Mouse (Mus musculus) layer of hippocampus, postnatal 25 days (tissue): ENCODE measurements around the gene Atoh8. TPM values are rescaled to one million over a fixed set of nuclear protein-coding genes. Genes with fewer than 3 reads are reported as not detected.

ENCODE experiments used
- DNase-seq, 2 experiments: peaks; one replicate each; pipeline ENCODE4 v3.0.0; 2022; ENCODE audit warnings: mixed read lengths in 2 of 2, low spot score in 1 of 2; ENCODE audit errors: extremely low spot score in 1 of 2
- total RNA-seq, 2 experiments: library from RNA; stranded (reverse); gene quantifications; 2 replicates each; pipeline ENCODE4 v1.2.3; 2021

Atoh8 gene
- total RNA-seq, 2 experiments from 2014 or later, result 2.3 to 2.8 TPM

DNA sequence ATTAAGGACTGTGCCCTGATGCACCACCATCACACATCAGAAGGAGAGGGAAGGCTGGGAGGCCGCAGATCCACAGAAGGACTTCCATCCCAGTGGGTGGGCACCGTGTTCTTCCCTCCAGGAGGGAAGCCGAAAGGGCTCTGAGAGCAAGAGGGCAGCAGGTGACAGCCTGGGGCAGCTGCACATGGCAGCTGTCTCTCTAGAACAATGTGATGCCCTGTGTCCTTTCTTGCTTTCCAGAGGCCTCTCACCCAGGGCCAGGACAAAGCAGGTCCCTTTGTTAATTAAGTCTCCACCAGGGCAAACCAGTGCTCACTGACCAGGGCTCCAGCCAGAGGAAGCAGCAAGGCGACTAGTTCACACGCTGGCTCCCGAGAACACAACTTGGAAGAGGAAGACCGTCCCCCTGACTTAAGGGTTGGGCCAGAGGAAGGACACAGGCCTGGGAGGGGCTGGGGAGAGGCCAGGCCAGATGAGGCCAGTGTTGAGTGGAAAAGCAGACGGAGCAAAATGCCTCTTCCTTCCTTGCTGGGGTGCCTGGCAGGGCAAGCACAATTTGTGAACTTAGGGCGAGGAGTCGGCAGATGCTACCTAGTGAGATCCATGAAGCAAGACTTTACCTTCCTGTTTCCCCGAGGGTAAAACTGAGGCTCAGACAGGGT lies 34.7 kb downstream of the Atoh8 start:
- DNase-seq, result no peak

DNA sequence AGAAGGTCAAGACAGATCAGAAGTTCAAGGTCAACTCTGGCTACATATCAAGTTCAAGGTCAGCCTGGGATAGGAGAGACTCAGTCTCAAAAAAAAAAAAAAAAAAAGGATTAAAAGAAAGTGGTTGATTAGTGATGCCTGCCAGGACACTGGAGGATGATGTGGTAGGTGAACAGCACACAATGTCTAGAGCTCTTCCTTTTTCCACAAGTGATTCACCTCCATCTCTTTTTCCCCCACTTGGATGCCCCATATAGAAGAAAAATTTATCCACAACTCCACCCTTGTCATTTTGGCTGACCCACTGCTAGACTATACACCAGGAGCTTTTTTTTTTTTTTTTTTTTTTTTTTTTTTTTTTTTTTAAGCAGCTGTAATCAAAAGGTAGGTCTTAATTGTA lies 37.9 kb downstream of the Atoh8 start:
- DNase-seq, result no peak

DNA sequence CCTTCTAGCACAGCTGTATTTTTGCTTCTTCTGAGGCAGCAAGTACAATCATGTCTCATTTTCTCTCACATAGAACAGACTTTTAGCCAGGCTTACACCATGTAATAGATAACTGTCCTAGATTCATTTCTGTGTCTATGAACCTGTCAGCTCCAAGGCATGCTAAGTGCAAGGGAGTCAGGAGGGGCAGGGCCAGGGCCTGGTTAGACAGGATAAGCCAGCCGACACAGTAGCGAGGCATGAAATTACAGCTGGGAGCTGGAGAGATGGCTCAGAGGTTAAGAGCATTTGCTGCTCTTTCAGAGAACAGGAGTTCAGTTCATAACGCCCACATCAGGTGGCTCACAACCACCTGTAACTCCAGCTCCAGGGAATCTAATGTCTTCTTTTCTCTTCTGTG lies 38.7 kb downstream of the Atoh8 start:
- no peak for DNase-seq

DNA sequence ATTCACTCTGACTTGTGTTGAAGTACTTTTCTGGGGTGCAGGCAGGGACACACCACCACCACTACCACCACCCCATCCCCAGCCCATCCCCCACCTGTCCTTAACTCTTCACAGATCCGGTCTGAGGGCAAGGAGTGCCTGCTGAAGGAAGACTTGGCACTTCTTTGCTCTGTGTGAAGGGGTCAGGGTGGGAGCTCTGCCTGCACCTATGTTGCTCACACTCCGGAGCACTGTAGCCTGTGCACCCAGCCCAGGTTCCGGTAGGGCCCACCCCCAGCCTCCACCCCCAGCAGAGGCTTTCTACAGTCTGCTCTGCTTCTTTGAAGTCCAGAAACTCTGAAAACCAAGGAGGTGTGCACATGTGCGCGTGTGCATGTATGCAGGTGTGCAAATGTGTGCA lies 44.8 kb downstream of the Atoh8 start:
- no peak for DNase-seq

DNA sequence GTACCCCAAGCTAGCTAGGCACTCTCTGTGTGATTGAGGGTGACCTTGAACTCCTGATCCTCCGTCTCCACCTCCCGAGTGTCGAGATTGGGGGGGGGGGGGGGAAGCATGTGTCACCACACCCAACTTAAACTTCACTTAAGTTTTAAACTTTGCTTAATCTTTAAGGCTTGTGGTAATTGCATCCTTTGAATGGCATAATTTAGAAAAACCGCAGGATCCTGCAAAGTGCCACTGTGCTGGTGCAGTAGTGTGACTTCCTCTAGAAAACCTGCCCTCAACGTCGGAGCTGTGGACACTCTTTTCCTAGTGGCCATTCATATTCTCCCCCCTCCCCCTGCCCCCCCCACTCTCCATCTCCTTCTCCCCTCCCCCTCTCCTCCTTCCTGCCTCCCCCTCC lies 45.3 kb downstream of the Atoh8 start:
- no peak for DNase-seq

DNA sequence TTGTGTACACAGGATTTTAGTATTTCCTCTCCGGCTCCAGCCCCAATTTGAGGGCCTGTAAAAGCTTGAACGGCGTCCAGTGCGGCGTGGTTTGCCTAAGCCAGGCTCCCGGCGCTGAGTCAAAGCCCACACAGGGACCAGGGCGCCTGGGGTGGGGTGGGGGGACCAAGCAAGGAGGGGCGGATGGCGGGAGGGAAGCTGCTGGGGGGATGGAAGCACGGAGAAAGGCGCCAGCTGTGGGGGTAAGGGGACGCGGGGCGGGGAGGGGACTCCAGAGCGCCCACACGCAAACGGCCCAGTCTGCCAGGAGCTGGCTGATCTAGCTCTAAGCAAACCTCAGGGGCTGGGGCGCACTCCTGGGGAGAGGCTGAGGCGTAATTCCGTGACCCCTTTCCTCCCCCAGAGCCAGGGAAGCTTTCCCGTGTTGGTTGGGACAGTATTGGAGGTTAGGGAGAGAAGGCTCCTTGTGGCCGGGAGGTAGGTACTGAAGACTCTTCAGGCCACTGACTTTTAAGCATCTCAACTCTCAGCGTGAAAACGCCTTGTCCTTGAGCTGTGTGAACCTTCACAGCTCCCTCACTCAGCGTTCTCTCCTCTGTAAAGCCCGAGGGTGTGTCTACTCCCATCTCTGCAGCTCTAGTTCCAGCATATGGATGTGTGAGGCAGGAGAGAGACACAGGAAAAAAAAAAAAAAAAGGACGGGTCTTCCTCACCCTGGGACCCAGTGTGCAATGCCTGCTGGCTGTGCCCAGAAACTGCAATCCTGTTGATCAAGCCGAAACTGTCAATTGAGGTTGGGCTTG lies 46.1 kb downstream of the Atoh8 start:
- DNase-seq, result no peak

DNA sequence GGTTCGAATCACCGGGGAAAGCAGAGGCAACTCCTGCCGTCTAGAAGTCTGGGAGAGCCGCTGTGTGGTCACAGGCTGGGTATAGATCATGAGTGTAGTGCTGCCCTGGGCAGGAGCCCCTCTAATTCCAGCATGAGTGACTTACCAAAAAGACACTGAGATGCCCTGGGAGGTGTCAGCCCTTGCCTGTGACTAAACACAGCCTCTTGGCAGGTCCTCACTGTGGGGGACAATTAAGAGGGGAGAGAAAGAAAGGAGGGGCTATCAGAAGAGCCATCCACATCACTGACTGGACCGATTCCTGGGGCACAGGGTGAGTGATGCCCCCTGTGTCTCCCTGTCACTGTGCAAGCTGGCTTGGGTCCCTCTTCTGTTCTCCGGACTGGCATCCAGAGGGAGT lies 48.6 kb downstream of the Atoh8 start:
- no peak for DNase-seq

DNA sequence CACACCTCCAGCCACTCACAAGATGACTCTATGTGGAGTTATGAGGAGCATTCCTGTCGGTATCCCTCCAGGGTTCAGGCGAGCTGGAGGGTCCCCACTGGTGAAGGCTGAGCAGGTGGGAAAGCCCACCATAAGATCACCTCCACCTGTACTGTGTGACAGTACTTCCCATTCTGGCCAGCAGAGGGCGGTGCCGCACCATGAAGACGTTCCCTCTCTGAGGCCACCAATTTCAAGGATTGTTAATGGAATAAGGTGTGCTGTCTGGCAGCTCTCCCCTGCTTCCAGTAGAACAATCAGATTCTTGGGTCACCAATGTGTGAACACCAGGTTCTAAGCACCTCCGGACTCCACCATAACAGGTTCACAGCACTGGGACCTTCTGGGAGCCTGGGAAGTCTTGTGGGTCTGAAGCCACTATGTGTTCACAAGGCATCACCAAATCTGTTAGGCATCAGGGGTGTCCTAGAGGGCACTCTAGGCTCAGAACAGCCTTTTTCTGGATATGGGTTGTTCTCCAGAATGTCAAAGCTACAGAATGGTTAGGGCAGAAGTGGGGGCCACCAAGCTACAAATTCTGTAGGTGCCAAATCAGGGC lies 49.4 kb downstream of the Atoh8 start:
- DNase-seq, result peak; percentile 87 to 98

DNA sequence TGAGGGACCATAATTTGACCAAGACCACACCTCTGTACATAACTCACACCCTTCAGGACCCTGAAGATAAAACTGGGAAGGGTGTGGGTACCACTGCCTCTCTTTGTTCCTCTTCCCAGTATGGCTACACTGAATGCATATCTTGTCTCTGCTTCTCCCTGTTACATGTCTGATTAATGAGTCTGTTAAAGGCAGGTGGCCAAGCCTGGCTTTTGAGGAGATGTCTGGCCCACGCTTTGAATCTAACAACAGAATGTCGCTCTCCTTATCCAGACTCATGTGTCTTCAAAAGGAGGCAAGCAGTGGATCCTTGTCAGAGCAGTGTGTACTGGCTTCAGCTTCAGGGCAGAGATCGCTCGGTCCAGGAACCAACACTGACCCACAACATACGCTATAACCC lies 50.8 kb downstream of the Atoh8 start:
- no peak for DNase-seq

DNA sequence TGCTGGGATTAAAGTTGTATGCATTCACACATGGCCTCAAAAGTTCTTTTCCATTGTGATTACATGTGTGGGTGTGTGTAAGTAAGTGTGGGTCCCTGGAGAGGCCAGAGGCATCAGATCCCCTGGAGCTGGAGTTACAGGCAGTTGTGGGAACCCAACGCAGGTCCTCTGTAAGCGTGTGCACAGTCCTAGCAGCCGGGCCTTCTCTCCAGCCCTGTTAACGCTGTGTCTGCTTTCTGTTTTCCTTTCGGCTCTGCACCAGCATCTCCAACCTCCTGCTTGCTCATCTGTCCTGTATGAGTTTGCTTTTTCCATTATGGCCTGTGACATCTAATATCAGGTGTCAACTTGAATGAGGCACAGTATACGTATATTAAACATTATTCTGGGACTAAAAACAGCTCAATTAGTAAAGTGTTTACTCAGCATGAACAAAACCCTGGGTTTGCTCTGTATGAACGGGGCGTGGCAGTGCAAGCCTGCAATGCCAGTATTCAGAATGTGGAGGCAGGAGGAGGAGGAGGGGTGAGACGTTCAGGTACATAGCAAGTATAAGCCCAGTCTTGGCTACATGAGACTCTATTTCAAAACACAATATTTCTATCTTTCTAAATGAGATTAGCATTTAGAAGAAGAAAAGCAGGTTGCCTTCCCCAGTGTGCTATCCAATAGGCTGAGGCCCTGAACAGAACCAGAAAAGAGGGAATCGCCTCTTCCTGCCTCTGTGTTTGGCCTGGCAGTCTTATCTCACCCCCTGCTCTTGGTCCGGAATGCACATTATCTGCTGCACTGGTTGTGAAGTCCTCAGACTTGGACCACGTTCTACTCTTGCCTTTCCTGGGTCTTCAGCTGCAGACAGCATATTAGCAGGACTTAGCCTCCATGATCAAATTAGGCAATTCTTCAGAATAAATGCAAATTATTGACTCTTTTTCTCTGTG lies 55.5 kb downstream of the Atoh8 start:
- DNase-seq, result no peak

DNA sequence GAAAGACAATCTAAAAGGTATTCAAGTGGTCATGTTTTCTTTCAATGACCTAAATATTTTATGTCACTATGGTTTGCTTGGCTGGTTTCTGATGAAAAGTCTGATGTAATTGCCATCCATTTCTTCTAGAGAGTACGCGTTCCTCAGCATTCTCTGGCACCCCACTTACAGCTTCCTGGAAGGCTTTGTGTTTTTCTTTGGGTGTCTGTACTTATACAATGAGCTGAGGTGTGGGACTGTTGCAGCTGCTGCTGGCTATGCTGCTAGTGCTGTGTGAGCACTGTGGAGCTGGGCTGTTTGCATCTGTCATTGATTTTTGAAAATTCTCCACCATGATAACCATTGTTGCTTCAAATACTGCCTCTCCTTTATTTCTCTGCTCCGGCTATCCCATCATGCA lies 56.4 kb downstream of the Atoh8 start:
- no peak for DNase-seq

DNA sequence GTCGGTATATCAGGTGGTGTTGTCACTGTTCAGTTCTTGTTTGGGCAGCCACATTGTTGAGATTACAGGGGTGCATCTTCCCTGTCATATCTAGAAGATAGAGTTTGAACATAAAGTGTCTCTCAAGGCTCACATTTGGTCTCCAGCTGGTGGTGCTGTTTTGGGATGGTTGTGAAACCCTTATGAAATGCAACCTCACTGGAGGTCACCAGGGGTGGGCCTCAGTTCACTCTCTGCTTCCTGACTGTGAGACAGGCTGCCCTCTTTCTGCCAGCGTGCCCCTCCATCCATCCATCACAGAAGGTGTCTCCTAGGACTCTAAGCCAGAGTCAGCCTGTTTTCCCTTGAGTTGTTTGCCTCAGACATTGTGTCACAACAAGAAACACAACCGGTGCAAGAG lies 58.0 kb downstream of the Atoh8 start:
- DNase-seq, result no peak

DNA sequence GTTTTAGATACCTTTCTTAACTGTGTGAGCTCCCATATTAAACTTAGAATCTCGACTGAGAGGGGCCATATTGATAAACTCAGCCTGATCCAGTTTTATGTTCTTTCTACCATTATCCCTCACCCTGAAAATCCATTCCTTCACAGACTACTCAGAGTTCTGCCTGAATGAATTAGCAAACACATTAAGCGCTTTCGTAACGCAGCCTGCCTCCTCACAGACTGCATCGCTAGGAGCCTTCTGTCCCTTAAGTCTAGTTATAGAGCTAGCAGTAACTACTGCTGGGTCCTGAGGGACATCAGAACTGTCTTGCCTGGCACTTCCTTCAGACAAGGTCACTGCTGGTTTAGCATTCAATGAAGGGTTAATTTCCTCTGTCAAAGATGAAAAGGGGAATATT lies 59.4 kb downstream of the Atoh8 start:
- DNase-seq, result no peak

DNA sequence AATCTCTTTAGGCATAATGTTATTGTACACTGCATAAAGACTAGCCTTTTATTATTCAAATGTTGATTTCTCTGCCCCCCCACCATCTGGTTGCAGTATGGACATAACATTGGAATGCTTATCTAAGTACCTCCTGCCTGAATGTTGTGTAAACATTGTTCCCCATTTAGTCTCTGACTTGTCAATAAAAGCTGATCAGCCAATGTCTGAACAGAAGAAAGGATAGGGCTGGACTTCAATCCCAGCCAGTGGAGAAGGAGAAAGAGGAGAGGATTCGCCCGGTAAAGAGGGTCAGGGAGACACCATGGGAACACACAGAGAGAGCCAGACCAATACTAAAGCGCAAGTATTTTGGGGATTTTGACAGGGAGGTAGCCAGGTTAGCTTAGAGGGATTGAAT lies 60.0 kb downstream of the Atoh8 start:
- DNase-seq, result no peak

DNA sequence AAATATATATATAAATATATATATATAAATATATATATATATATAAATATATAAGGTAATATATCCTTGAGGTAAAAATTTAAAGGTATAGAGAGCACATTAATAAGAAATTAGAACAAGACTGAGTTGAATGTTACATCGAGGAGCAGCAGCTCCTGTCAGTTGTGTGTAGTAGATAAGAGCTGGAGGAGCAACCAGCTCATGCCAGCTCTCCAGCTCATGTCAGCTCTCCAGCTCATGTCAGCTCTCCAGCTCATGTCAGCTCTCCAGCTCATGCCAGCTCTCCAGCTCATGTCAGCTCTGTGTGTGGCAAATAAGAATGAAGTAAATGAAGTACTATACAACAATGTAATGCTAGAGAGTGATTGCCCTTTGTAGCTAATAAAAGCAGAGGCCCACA lies 62.0 kb downstream of the Atoh8 start:
- DNase-seq, result no peak

DNA sequence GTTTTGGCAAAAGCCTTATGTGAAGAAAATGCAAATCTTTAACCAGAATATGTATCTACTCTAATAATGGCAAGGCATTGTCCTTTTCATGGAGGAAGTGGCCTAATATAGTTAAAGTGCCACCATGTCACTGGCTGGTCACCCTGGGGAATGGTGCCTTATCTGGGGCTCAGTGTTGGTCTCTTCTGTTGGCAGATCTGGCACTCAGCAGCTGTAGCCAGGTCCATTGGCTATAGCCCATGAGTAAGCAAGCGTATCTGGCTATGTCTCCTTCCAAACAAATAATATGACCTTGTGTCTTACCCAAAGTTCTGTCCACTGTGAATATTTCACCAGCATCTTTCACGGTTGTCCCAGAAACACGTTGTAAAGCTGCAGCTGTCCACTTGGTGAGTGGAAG lies 64.0 kb downstream of the Atoh8 start:
- no peak for DNase-seq

DNA sequence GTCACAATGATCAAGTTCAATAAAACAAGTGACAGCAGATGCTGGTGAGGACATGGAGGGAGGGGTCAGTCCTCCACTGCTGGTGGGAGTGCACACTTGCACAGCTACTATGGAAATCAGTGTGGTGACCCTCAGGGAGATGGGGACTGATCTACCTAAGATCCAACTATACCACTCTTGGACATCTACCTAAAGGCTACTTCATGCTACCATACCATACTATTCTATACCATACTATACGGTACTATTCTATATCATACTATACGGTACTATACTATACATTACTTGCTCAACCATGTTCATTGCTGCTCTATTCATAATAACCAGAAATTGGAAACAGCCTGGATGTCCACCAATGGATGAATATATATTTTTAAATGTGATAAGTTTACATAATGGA lies 69.5 kb downstream of the Atoh8 start:
- DNase-seq, result no peak

DNA sequence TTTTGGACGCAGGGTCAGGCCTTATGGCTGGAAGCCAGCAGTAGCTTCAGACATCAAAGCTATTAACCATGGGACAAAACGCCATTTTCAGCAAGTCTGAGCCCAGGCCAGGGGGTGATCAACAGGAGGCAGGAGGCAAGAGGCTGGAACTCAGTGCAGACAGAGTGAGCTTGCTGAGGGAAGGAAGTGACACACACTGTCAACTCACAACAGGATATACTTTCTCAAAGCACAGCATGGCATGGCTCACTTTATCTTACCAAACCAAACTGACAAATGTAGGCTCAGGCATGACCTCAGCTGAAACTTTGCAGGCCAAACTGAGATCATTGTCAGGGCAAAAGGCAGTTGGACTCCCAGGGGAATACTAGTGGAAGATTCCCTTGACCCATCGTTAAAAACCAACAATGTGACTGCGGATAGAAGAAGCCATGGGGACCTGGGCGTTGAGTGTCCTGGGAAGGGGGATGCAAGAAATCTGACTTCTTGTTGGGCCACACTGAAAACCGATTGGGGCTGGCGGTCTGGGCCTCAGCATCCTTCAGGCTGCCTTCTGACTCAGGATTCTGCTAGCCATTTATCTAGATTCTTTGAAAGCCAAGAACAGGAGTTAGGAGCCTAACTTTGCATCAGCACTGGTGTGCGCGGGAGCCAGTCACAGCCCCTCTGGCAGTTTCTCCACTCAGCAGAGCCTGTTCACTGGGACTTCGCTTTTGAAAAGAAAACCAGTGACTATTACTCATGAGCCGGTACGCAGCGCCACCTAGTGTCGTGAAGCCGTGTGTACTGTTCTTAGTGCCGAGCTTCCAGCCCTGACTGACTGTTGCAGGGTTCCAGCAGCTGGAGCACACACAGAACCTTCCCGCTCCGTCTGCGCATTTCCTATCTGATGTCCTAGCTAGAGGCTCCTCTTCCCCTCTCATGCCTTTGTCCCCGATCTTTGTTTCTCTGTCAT lies 70.8 kb downstream of the Atoh8 start:
- DNase-seq, result peak; percentile 77 to 96

DNA sequence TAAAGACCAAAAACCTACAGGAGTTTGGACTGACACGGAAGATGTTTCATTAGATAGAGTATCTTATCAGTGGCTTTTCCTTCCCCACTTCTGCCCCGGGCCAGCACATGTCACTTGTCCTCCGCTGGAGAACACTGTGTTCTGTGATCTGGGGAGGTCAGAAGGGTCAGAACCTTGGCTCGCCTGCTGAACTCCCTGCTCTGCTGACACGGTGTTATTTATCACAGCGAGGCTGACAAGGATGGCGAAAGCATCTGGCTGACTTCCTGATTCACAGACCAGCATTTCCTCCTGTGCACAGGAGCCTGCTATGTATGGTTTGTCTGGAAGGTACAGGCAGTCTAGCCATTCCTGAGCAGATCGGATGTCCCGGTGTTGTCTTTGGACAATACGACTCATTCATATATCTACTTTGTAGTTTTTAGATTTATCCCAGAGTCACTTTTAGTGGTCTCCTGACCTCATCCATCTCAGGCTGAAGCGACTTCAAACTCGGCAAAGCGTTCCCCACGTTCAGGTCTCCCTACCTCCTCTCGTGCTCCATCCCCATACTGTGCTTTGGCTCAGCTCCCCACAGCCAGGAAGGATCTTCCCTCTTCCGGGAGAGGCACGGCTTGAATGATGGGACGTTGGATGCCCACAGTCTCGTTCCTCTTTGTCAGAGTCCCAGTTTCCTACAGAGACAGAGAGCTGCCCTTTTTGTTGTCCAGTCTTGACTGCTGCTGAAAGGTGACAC lies 73.1 kb downstream of the Atoh8 start:
- DNase-seq, result no peak
